Mouse (Mus musculus) forebrain, embryonic 10.5 days (tissue): ENCODE measurements at regions not wholly inside any gene's neighbourhood (a gene's known extent, or its start where the extent isn't known, plus 50 kb on each side); places are given as distances from the start of the nearest gene placed in this dataset.
"Not testable (repeated sequence)": the region's sequence is repeated elsewhere in the genome, so short reads cannot be mapped to it uniquely, and the experiment has no call there.

Source experiments
- DNase-seq: peaks from one replicate; pipeline ENCODE4 v3.0.0-alpha.2; 2017; ENCODE audit warnings: low spot score; ENCODE audit errors: extremely low spot score
- H3K27ac ChIP-seq: fragments of 300-500 bp; sonication (generic); 2 replicates; pipeline ENCODE4 v1.5.1; 2016; ENCODE audit warnings: mild to moderate bottlenecking
- H3K27me3 ChIP-seq: fragments of 300-500 bp; sonication (generic); 2 replicates; pipeline ENCODE4 v1.6.1; 2016; ENCODE audit warnings: mild to moderate bottlenecking; ENCODE audit not compliant: poor library complexity, severe bottlenecking
- H3K36me3 ChIP-seq: fragments of 300-500 bp; sonication (generic); replicated peaks from 2 replicates; pipeline ENCODE4 v1.6.1; 2016; ENCODE audit warnings: mild to moderate bottlenecking, moderate library complexity
- H3K4me1 ChIP-seq: fragments of 300-500 bp; sonication (generic); 2 replicates; pipeline ENCODE4 v1.6.1; 2016
- H3K4me3 ChIP-seq: fragments of 300-500 bp; sonication (generic); 2 replicates; pipeline ENCODE4 v1.5.1; 2016; ENCODE audit warnings: mild to moderate bottlenecking, moderate library complexity
- H3K9me3 ChIP-seq: fragments of 300-500 bp; sonication (generic); 2 replicates; pipeline ENCODE4 v1.6.1; 2016; ENCODE audit warnings: mild to moderate bottlenecking, moderate library complexity
- WGBS: fragments of 180-500 bp; shearing (Covaris S2); methylation state at CpG from one replicate; pipeline ENCODE4 v1.1.7; 2016; 5-methylcytosine and 5-hydroxymethylcytosine counted together

DNA sequence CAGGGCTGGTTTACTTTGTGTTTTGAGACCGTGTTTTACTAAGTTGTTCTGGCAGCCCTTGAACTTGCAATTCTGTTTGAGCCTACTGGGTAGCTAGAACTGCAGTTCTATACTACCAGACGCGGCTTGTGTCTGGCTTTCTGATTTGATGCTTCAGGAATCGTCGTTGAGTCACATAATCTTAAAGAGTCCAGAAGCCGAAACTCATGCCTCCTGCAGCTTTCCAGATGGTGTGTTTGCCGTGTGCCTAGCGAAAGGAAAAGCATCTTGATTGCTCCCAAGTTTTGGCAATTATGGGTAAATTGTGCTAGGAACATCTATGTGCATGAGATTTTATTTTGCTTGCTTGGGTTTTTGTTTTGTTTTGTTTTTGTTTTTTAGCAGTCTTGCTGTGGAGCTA, 99.6 kb upstream of the Tgm3 start:
- no peak for DNase-seq
- Histone ChIP-seq H3K27me3 (no peaks in the 10 kb centered on the region), H3K4me1 (peaks cover 34% of the 10 kb centered on the region), H3K36me3 (no peaks in the 10 kb centered on the region), H3K9me3 (no peaks in the 10 kb centered on the region), H3K27ac (no peak overlapping the region), H3K4me3 (no peak overlapping the region)
- 83% methylated on average over 8 of the region's 8 CpGs for WGBS

DNA sequence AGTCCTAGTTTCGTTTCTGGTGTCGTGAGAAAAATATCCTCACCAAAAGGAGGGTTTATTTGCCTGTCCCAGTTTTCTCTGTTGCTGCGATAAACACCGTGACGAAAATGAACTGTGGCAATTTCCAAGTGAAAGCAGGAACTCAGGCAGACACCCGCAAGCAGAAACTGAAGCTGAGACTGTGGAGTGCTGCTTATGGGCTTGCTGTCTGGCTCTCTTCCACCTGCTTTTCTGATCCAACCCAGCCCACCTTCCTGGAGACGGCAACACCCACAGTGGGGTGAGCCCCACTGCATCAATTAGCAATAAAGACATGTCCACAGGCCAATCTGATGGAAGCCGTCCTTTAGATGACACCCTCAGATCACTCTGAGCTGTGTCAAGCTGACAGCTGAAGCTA, 97.9 kb upstream of the Tgm3 start:
- WGBS = 93% methylated on average over 8 of the region's 8 CpGs
- Histone ChIP-seq H3K4me3 (no peak overlapping the region), H3K4me1 (peaks cover 22% of the 10 kb centered on the region), H3K27ac (no peak overlapping the region), H3K9me3 (no peaks in the 10 kb centered on the region), H3K27me3 (no peaks in the 10 kb centered on the region), H3K36me3 (no peaks in the 10 kb centered on the region)
- DNase-seq = no peak

DNA sequence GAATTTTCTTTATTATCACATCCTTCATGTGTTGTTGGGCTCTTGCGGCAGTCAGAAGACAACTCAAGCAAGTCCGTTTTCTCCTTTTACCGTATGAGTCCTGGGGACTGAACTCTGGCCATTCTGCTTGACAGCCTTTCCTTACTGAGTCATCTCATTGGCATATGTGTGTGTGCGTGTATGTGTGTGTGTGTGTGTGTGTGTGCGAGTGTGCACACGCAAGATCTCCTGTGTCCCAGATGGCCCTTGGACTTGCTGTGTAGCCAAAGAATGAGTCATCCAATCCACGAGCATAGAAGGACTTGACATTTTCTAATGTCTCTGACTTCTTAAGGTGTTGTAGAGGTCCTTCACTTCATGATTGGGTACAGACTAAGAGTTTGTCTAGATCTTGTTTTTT, 95.7 kb upstream of the Tgm3 start:
- 92% methylated on average over 7 of the region's 7 CpGs for WGBS
- Histone ChIP-seq H3K36me3 (no peaks in the 10 kb centered on the region), H3K4me3 (no peak overlapping the region), H3K27me3 (no peaks in the 10 kb centered on the region), H3K27ac (no peak overlapping the region), H3K9me3 (no peaks in the 10 kb centered on the region), H3K4me1 (peaks cover 5% of the 10 kb centered on the region)
- no peak for DNase-seq

DNA sequence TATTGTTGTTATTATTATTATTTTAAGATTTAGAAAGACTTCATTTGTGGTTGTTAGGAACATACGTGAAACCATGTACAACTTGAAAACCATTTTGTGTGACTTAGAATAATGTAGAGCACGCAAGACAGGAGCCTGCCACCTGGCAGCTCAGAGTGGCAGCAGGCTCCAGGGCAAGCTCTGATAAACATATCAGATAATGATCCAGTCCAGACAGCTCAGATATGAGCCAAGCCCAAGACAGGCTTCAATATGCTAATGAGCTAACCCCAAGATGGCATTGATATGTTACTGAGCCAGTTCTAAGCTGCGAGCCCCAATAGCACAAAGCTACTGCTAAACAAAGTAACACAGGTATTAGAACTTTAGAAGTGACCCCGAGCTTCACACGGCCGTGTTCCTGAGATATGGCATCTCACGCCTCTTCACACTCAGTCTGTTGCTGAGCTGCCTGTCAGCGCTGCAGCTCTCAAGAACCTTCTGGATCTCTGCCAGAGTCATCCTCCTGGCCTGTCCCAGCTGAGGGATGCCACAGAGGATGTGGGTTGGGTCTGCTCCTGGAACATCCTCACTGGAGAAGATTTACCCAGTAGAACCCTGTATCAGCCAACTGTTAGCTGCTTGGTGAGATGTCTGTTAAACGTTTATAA, 93.9 kb upstream of the Tgm3 start:
- 92% methylated on average over 9 of the region's 9 CpGs for WGBS
- Histone ChIP-seq H3K27me3 (no peaks in the 10 kb centered on the region), H3K27ac (no peak overlapping the region)

DNA sequence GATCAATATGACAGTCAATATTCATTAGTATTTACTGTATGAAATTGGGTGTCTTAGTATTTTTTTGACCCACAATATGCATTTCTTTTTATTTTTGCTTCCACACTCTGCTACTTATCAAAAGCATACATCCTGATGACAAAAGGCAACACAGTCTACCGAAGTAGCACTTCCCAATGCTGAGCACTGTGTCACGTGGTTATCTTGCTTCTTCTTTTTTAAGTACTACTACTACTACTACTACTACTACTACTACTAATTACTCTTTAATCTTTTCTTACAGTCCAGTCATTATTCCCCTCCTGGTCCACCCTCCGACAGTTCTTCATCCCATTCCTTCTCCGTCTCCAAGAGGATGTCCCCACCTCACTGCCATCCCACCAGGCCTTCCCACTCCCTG, 92.6 kb upstream of the Tgm3 start:
- H3K27ac ChIP-seq = no peak overlapping the region
- DNase-seq = no peak
- H3K9me3 ChIP-seq = no peaks in the 10 kb centered on the region
- H3K4me3 ChIP-seq = no peak overlapping the region
- H3K36me3 ChIP-seq = no peaks in the 10 kb centered on the region
- 92% methylated on average over 4 of the region's 4 CpGs for WGBS
- peaks cover 5% of the 10 kb centered on the region; the same call in 1 of the 2 replicates for H3K4me1 ChIP-seq
- no peaks in the 10 kb centered on the region for H3K27me3 ChIP-seq

More for the DNA sequence above, 93.9 kb upstream of the Tgm3 start:
- no peak for DNase-seq
- Histone ChIP-seq H3K4me3 (no peak overlapping the region), H3K4me1 (peaks cover 5% of the 10 kb centered on the region; the same call in 1 of the 2 replicates), H3K9me3 (no peaks in the 10 kb centered on the region), H3K36me3 (no peaks in the 10 kb centered on the region)

DNA sequence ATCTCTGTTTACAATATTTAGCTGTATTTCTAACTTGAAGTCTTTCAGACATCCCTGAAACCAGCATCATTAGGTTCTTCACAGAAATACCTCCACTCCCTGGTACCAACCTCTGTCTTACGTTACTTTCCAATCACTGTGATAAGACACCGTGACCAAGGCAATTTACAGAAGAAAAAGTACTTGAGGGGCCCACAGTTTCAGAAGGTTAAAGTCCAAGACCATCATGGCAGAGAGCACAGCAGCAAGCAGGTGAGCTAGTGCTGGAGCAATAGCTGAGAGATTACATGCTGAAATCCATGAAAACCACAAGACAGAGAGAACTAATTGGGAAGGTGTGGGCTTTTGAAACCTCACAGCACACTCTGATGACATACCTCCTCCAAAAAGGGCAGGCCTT, 84.9 kb upstream of the Tgm3 start:
- H3K36me3 ChIP-seq = no peaks in the 10 kb centered on the region
- H3K27me3 ChIP-seq = no peaks in the 10 kb centered on the region
- H3K9me3 ChIP-seq = 0 out of 2 replicates have a peak, but pooled peaks cover 2% of the 10 kb centered on the region
- no peak for DNase-seq
- H3K4me1 ChIP-seq = no peaks in the 10 kb centered on the region
- 86% methylated on average over 2 of the region's 2 CpGs for WGBS
- H3K27ac ChIP-seq = no peak overlapping the region
- H3K4me3 ChIP-seq = no peak overlapping the region

DNA sequence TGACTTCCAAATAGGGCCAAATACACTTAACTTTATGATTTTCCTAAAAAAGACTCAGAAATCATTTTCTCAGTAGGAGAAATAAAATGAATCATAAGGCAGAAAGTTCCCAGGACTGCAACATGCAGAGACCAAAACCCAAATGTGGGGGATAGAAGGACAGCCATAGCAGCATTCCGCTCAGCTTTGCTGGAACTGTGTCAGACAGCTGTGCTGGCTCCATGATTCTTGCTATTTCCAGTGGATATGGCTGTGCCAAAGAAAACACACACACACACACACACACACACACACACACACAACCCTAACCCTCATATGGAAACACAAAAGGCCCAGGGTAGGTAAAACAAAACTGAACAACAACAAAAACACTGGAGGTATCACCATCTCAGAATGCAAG, 78.6 kb upstream of the Tgm3 start:
- WGBS = 92% methylated on average over 1 of the region's 1 CpGs
- no peaks in the 10 kb centered on the region for H3K27me3 ChIP-seq
- H3K36me3 ChIP-seq = no peaks in the 10 kb centered on the region
- H3K4me3 ChIP-seq = no peak overlapping the region
- 0 out of 2 replicates have a peak, but pooled peaks cover 2% of the 10 kb centered on the region for H3K9me3 ChIP-seq
- no peak for DNase-seq
- H3K27ac ChIP-seq = no peak overlapping the region
- H3K4me1 ChIP-seq = no peaks in the 10 kb centered on the region

DNA sequence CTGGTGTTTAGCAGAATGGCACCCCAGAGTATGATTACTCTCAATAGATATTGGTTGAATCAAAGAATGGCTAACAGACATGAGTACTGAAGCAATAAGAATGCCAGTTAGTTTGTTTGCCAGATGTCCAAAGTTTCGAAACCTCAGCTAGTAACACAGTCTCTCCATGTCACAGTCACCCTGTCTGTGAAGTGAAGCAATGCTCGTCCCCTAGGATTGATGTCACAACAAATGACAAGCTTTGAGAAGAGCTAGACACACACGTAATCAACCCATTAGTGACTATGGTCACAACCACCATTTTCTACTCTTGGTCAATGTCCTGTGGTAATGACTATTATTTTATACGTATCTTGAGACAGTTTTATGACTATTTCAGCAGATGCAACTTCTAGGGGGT, 69.3 kb upstream of the Tgm3 start:
- WGBS = 90% methylated on average over 4 of the region's 4 CpGs
- no peak for DNase-seq
- Histone ChIP-seq H3K4me1 (peaks cover 3% of the 10 kb centered on the region), H3K36me3 (no peaks in the 10 kb centered on the region), H3K4me3 (no peak overlapping the region), H3K27me3 (peaks cover 3% of the 10 kb centered on the region; the same call in 1 of the 2 replicates), H3K9me3 (peaks cover 2% of the 10 kb centered on the region; the same call in 1 of the 2 replicates), H3K27ac (no peak overlapping the region)

DNA sequence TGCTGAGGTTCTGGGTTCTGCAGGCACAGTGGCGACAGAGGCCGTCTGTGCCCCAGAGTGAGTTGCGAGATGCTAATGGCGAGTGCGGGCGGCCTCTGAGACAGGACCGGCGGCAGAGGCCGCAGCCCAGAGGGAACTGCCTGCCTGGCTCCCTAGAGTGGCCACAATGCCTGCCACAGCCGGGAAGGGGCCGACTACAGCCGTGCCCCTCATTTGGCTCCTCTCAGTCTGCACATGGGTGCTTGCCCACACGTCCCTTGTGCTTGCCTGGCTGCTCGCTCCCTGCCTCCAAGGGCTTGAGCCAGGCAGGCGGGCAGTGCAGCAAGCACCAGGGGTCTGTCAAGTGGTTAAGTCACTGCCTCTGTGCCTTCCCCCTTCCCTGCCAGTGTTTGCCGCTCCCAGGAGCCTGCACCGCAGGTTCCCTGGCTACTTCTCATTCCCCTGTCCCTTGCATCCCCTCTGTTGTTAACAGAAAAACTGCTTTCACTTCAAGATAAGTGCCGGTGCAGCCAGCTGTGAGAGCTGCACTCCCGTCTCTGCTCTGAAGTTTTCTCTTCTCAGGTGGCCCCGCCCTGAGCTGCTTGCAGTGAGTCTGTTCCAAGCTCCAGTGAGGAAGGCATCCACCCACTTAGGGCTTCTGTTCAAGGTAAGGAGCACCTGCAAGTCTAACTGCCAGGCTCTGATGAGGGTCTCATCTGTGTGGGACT, 64.1 kb upstream of the Tgm3 start:
- Histone ChIP-seq H3K4me1 (peaks cover 8% of the 10 kb centered on the region), H3K27me3 (peaks cover 6% of the 10 kb centered on the region; the same call in 1 of the 2 replicates), H3K9me3 (peaks cover 2% of the 10 kb centered on the region; the same call in 1 of the 2 replicates), H3K4me3 (peak overlapping the region; percentile 45), H3K36me3 (no peaks in the 10 kb centered on the region), H3K27ac (peak overlapping the region; percentile 81)
- WGBS = 34% methylated on average over 20 of the region's 20 CpGs
- DNase-seq = peak; percentile 20

DNA sequence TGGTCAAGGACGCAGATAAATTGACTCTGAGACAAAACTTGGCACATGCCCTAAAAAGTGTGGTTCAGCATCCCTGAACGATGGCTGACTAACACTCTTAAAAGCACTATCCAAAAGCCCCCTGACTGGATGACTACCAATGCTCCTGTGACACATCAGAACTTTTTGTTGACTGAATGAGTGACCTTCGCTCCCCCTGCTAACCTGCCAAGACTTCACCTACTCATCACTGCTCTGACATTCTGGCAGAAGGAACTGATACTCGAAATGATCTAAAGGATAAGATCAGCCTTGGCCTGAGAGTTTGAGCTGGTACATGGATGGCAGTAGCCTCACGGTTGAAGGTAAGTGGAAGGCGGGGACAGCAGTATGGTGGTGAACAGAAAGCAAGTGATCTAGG, 62.4 kb upstream of the Tgm3 start:
- not testable (repeated sequence) for H3K27ac ChIP-seq, DNase-seq, H3K4me1 ChIP-seq, H3K36me3 ChIP-seq, H3K9me3 ChIP-seq, H3K4me3 ChIP-seq, H3K27me3 ChIP-seq
- 91% methylated on average over 6 of the region's 6 CpGs for WGBS

DNA sequence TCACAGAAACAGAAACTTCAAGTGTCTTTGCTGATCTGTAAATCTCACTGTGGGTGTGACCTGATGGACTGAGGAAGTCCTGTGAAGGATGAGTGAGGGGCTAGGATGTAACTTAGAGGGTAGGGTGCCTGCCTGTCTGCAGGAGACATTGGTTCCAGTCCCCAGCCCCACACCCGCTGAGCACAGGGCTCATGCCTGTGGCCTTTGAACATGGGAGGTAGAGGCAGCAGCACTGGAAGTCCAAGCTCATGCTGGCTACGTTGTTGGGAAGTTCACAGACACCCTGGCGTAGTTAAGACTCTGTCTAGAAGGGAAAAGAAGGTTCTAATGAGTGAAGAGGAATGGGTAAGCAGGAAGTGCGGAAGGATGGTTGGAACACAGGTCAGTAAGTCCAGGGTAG, 59.7 kb upstream of the Tgm3 start:
- no peaks in the 10 kb centered on the region for H3K36me3 ChIP-seq
- no peak overlapping the region for H3K27ac ChIP-seq
- H3K4me3 ChIP-seq = no peak overlapping the region
- peaks cover 8% of the 10 kb centered on the region for H3K4me1 ChIP-seq
- H3K27me3 ChIP-seq = peaks cover 6% of the 10 kb centered on the region; the same call in 1 of the 2 replicates
- H3K9me3 ChIP-seq = no peaks in the 10 kb centered on the region
- 89% methylated on average over 4 of the region's 4 CpGs for WGBS
- no peak for DNase-seq

DNA sequence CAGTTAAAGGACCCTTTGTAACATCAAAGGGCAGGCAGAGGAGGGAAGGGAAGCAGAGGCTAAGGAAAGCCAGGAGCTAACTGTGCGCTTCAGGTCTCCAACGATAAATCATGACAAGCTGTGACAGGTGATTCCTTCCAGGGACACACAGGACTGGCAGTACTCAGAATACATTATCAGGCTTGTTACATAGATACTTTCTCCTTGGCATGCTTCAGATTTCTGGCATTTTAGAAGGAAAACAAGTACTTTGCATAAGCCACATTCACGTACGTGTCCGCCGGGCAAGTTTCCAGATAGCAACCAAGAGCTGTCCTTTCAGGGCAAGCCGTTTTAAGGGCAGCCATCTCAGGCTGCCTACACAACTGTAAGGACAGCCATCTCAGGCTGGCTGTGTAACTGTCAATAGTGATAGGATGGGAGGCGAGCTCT, 56.9 kb upstream of the Tgm3 start:
- no peaks in the 10 kb centered on the region for H3K36me3 ChIP-seq
- 90% methylated on average over 8 of the region's 8 CpGs for WGBS
- no peaks in the 10 kb centered on the region for H3K27me3 ChIP-seq
- no peaks in the 10 kb centered on the region for H3K9me3 ChIP-seq
- no peak overlapping the region for H3K27ac ChIP-seq
- DNase-seq = no peak
- H3K4me3 ChIP-seq = no peak overlapping the region
- H3K4me1 ChIP-seq = no peaks in the 10 kb centered on the region

DNA sequence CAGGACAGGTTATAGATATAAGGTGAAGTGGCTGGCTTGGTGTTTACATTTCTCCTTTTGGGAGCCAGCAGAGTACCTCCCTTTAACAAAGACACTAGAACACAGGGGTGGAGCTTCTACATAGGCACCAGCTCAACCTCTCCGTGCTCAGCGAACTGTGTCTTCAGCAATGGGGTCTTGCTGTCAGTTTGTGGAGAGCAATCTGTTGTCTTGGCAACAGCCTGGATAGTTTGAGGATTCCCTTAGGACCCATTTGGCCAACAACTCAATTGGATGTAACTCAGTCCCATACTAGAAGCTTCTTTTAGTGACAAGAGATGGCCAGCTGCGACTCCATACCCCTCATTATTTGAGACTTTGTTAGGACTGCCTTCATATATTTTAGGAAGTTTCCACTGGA, 54.0 kb upstream of the Tgm3 start:
- H3K4me1 ChIP-seq = no peaks in the 10 kb centered on the region
- WGBS = 87% methylated on average over 3 of the region's 3 CpGs
- H3K27me3 ChIP-seq = no peaks in the 10 kb centered on the region
- DNase-seq = no peak
- H3K27ac ChIP-seq = no peak overlapping the region
- H3K4me3 ChIP-seq = no peak overlapping the region
- no peaks in the 10 kb centered on the region for H3K9me3 ChIP-seq
- H3K36me3 ChIP-seq = no peaks in the 10 kb centered on the region
